Mouse (Mus musculus) midbrain, embryonic 16.5 days (tissue): ENCODE results near the gene Cubn. TPM values are rescaled to one million over a fixed set of nuclear protein-coding genes. Genes with fewer than 3 reads are reported as not detected.

Experiments
- ATAC-seq: fragments of 200-750 bp; cut with Nextera tagmentation; 2 replicates; pipeline ENCODE4 v1.8.0; 2017; ENCODE audit warnings: moderate TSS enrichment
- H3K27ac ChIP-seq: fragments of 300-500 bp; sonication (generic); 2 replicates; pipeline ENCODE4 v1.5.1; 2014; ENCODE audit warnings: mild to moderate bottlenecking, low read length, mixed read lengths
- H3K27me3 ChIP-seq: fragments of 300-500 bp; sonication (generic); 2 replicates; pipeline ENCODE4 v1.6.1; 2014; ENCODE audit warnings: low read depth, low read length, mixed read lengths; ENCODE audit not compliant: control insufficient read depth, insufficient read depth
- H3K36me3 ChIP-seq: fragments of 300-500 bp; sonication (generic); 2 replicates; pipeline ENCODE4 v1.6.1; 2014; ENCODE audit warnings: mild to moderate bottlenecking, low read length, moderate library complexity, mixed read lengths; ENCODE audit not compliant: control insufficient read depth, insufficient read depth
- H3K4me1 ChIP-seq: fragments of 300-500 bp; sonication (generic); 2 replicates; pipeline ENCODE4 v1.6.1; 2014; ENCODE audit warnings: mild to moderate bottlenecking, low read length, mixed read lengths; ENCODE audit not compliant: control insufficient read depth, insufficient read depth
- H3K4me2 ChIP-seq: fragments of 300-500 bp; sonication (generic); 2 replicates; pipeline ENCODE4 v1.6.1; 2014; ENCODE audit warnings: mild to moderate bottlenecking, low read length, mixed read lengths
- H3K4me3 ChIP-seq: fragments of 300-500 bp; sonication (generic); 2 replicates; pipeline ENCODE4 v1.5.1; 2014; ENCODE audit warnings: low read depth, mild to moderate bottlenecking, low read length, moderate library complexity, mixed read lengths
- H3K9ac ChIP-seq: fragments of 300-500 bp; sonication (generic); 2 replicates; pipeline ENCODE4 v1.6.1; 2014; ENCODE audit warnings: low read depth, low read length, mixed read lengths
- H3K9me3 ChIP-seq: fragments of 300-500 bp; sonication (generic); replicated peaks from 2 replicates; pipeline ENCODE4 v1.6.1; 2014; ENCODE audit warnings: mild to moderate bottlenecking, low read length, mixed read lengths; ENCODE audit not compliant: control insufficient read depth, poor library complexity, severe bottlenecking
- WGBS: fragments of 180-500 bp; shearing (Covaris S2); extraction: QIAGEN DNeasy Blood & Tissue Kit; methylation state at CpG from one replicate; pipeline ENCODE4 v1.1.7; 2014; 5-methylcytosine and 5-hydroxymethylcytosine counted together
- polyA plus RNA-seq: library from polyadenylated mRNA; unstranded; fragments of >200 nt; fragmentation: Nextera tagmentation; extraction: Ambion mirVana; gene quantifications from 2 replicates; pipeline ENCODE4 v1.2.1, GENCODE M21; 2015

Cubn gene
- polyA plus RNA-seq, 1 experiment from 2014 or later = 0.63 TPM

GRCm38 (mm10) chr2:13527125-13527524, 35.5 kb upstream of the Cubn start:
- Histone ChIP-seq H3K4me3 (no peak overlapping the region), H3K9ac (no peak overlapping the region), H3K27me3 (no peaks in the 10 kb centered on the region), H3K27ac (no peak overlapping the region), H3K4me1 (0 out of 2 replicates have a peak, but pooled peaks cover 2% of the 10 kb centered on the region), H3K36me3 (no peaks in the 10 kb centered on the region), H3K9me3 (no peaks in the 10 kb centered on the region), H3K4me2 (no peak overlapping the region)
- WGBS = 39% methylated on average over 2 of the region's 2 CpGs
- 0 out of 2 replicates have a peak, but pooled peaks have one; percentile 51 for ATAC-seq

GRCm38 (mm10) chr2:13526205-13526604, 34.6 kb upstream of the Cubn start:
- Histone ChIP-seq H3K36me3 (no peaks in the 10 kb centered on the region), H3K4me3 (no peak overlapping the region), H3K4me1 (0 out of 2 replicates have a peak, but pooled peaks cover 2% of the 10 kb centered on the region), H3K27ac (no peak overlapping the region), H3K4me2 (no peak overlapping the region), H3K27me3 (no peaks in the 10 kb centered on the region), H3K9me3 (no peaks in the 10 kb centered on the region), H3K9ac (no peak overlapping the region)
- ATAC-seq = no peak
- 89% methylated on average over 2 of the region's 2 CpGs for WGBS

- no peak for ATAC-seq
- Histone ChIP-seq H3K36me3 (peaks cover 4% of the 10 kb centered on the region; the same call in 1 of the 2 replicates), H3K4me1 (0 out of 2 replicates have a peak, but pooled peaks cover 2% of the 10 kb centered on the region), H3K4me2 (no peak overlapping the region), H3K9ac (no peak overlapping the region), H3K27ac (no peak overlapping the region), H3K4me3 (no peak overlapping the region), H3K9me3 (no peaks in the 10 kb centered on the region), H3K27me3 (no peaks in the 10 kb centered on the region)
- 65% methylated on average over 8 of the region's 8 CpGs for WGBS
Observed at GRCm38 (mm10) chr2:13523540-13524456, 32.2 kb upstream of the Cubn start.

- H3K9ac ChIP-seq = no peak overlapping the region
- H3K4me3 ChIP-seq = no peak overlapping the region
- H3K27ac ChIP-seq = no peak overlapping the region
- H3K9me3 ChIP-seq = no peaks in the 10 kb centered on the region
- H3K27me3 ChIP-seq = no peaks in the 10 kb centered on the region
- no peak overlapping the region for H3K4me2 ChIP-seq
- 0 out of 2 replicates have a peak, but pooled peaks cover 1% of the 10 kb centered on the region for H3K4me1 ChIP-seq
- WGBS = 33% methylated on average over 8 of the region's 8 CpGs
- peaks cover 7% of the 10 kb centered on the region; the same call in 1 of the 2 replicates for H3K36me3 ChIP-seq
- ATAC-seq = no peak
Observed at GRCm38 (mm10) chr2:13522106-13522505, 30.5 kb upstream of the Cubn start.

GRCm38 (mm10) chr2:13514949-13515348, 23.3 kb upstream of the Cubn start:
- H3K27me3 ChIP-seq = no peaks in the 10 kb centered on the region
- ATAC-seq = no peak
- H3K27ac ChIP-seq = no peak overlapping the region
- no peak overlapping the region for H3K4me3 ChIP-seq
- no peaks in the 10 kb centered on the region for H3K4me1 ChIP-seq
- H3K9ac ChIP-seq = no peak overlapping the region
- 41% methylated on average over 4 of the region's 4 CpGs for WGBS
- no peak overlapping the region for H3K4me2 ChIP-seq
- H3K36me3 ChIP-seq = peaks cover 11% of the 10 kb centered on the region; the same call in 1 of the 2 replicates
- no peaks in the 10 kb centered on the region for H3K9me3 ChIP-seq

GRCm38 (mm10) chr2:13502717-13503116, 11.1 kb upstream of the Cubn start:
- 96% methylated on average over 2 of the region's 2 CpGs for WGBS
- H3K4me2 ChIP-seq = no peak overlapping the region

GRCm38 (mm10) chr2:13501553-13501952, 9.9 kb upstream of the Cubn start:
- ATAC-seq = no peak
- Histone ChIP-seq H3K27me3 (no peaks in the 10 kb centered on the region), H3K4me1 (peaks cover 2% of the 10 kb centered on the region; the same call in 1 of the 2 replicates), H3K4me3 (no peak overlapping the region), H3K27ac (no peak overlapping the region), H3K9me3 (no peaks in the 10 kb centered on the region), H3K4me2 (no peak overlapping the region), H3K9ac (no peak overlapping the region), H3K36me3 (no peaks in the 10 kb centered on the region)
- 12% methylated on average over 5 of the region's 5 CpGs for WGBS

More at GRCm38 (mm10) chr2:13502717-13503116, 11.1 kb upstream of the Cubn start:
- H3K4me1 ChIP-seq = peaks cover 2% of the 10 kb centered on the region; the same call in 1 of the 2 replicates
- no peak overlapping the region for H3K4me3 ChIP-seq
- H3K27ac ChIP-seq = no peak overlapping the region
- no peaks in the 10 kb centered on the region for H3K9me3 ChIP-seq
- no peak for ATAC-seq
- H3K36me3 ChIP-seq = no peaks in the 10 kb centered on the region
- H3K9ac ChIP-seq = no peak overlapping the region
- H3K27me3 ChIP-seq = no peaks in the 10 kb centered on the region

- WGBS = 31% methylated on average over 5 of the region's 5 CpGs
- Histone ChIP-seq H3K27ac (no peak overlapping the region), H3K4me3 (no peak overlapping the region), H3K4me1 (peaks cover 2% of the 10 kb centered on the region; the same call in 1 of the 2 replicates), H3K9ac (no peak overlapping the region), H3K36me3 (no peaks in the 10 kb centered on the region), H3K4me2 (no peak overlapping the region), H3K27me3 (no peaks in the 10 kb centered on the region), H3K9me3 (no peaks in the 10 kb centered on the region)
- ATAC-seq = peak; percentile 85
Observed at GRCm38 (mm10) chr2:13500298-13500999, 8.8 kb upstream of the Cubn start.
